Mouse (Mus musculus): ENCODE measurements around the gene Cyp2a22. TPM values are rescaled to one million over a fixed set of nuclear protein-coding genes. Genes with fewer than 3 reads are reported as not detected.
"Not testable (repeated sequence)": the region's sequence is repeated elsewhere in the genome, so short reads cannot be mapped to it uniquely, and the experiment has no call there.

Cyp2a22 gene
- not detected in 2 replicates for polyA plus RNA-seq (2015; fragmentation: Nextera tagmentation; extraction: Ambion mirVana)

- ATAC-seq (ENCODE audit: insufficient number of reproducible peaks, low FRiP score, low TSS enrichment, low read depth) = no peak
- WGBS = 77% methylated on average over 4 of the region's 4 CpGs
These were observed at the start of gene Cyp2a22 for GRCm38 (mm10) chr7:26939262-26939661. Cyp2a22 (minus strand) TSS chr7:26939384.

GRCm38 (mm10) chr7:26983151-26983550, 44.0 kb upstream of the Cyp2a22 start:
- H3K9me3 ChIP-seq (replicated peaks); ATAC-seq (ENCODE audit: insufficient number of reproducible peaks, low FRiP score, low TSS enrichment, low read depth); H3K27ac ChIP-seq (replicated peaks); H3K4me3 ChIP-seq (replicated peaks); H3K9ac ChIP-seq; H3K36me3 ChIP-seq; H3K4me2 ChIP-seq (replicated peaks); H3K4me1 ChIP-seq; H3K27me3 ChIP-seq: not testable (repeated sequence)
- WGBS = 16% methylated on average over 1 of the region's 1 CpGs

More at GRCm38 (mm10) chr7:26939262-26939661, at the start of gene Cyp2a22:
- H3K9ac ChIP-seq = no peak within 1 kb of the TSS
- H3K9me3 ChIP-seq (replicated peaks) = no peaks in the 10 kb centered on the region
- H3K4me1 ChIP-seq = no peaks in the 10 kb centered on the region
- H3K4me2 ChIP-seq (replicated peaks) = no peak within 1 kb of the TSS
- H3K27ac ChIP-seq (replicated peaks) = no peak within 1 kb of the TSS
- H3K4me3 ChIP-seq (replicated peaks) = no peak within 1 kb of the TSS
- H3K27me3 ChIP-seq = no peaks in the 10 kb centered on the region
- no peaks in the 10 kb centered on the region for H3K36me3 ChIP-seq

- H3K9ac ChIP-seq = no peak overlapping the region
- no peak for ATAC-seq (ENCODE audit: insufficient number of reproducible peaks, low FRiP score, low TSS enrichment, low read depth)
- no peaks in the 10 kb centered on the region for H3K9me3 ChIP-seq (replicated peaks)
- no peak overlapping the region for H3K4me2 ChIP-seq (replicated peaks)
- H3K4me3 ChIP-seq (replicated peaks) = no peak overlapping the region
- H3K27ac ChIP-seq (replicated peaks) = no peak overlapping the region
- no peaks in the 10 kb centered on the region for H3K4me1 ChIP-seq
- 8% methylated on average over 1 of the region's 1 CpGs for WGBS
- no peaks in the 10 kb centered on the region for H3K36me3 ChIP-seq
- no peaks in the 10 kb centered on the region for H3K27me3 ChIP-seq
These were observed 43.4 kb upstream of the Cyp2a22 start for GRCm38 (mm10) chr7:26982551-26982950.

- not testable (repeated sequence) for ATAC-seq (ENCODE audit: insufficient number of reproducible peaks, low FRiP score, low TSS enrichment, low read depth); H3K27ac ChIP-seq (replicated peaks); H3K4me3 ChIP-seq (replicated peaks); H3K9me3 ChIP-seq (replicated peaks); H3K4me1 ChIP-seq; H3K27me3 ChIP-seq; H3K4me2 ChIP-seq (replicated peaks); H3K36me3 ChIP-seq; H3K9ac ChIP-seq
- 69% methylated on average over 1 of the region's 1 CpGs for WGBS
These were observed 42.8 kb upstream of the Cyp2a22 start for GRCm38 (mm10) chr7:26981937-26982336.

GRCm38 (mm10) chr7:26981464-26981863, 42.3 kb upstream of the Cyp2a22 start:
- H3K9me3 ChIP-seq (replicated peaks); H3K4me3 ChIP-seq (replicated peaks); ATAC-seq (ENCODE audit: insufficient number of reproducible peaks, low FRiP score, low TSS enrichment, low read depth); H3K27me3 ChIP-seq; H3K27ac ChIP-seq (replicated peaks); H3K36me3 ChIP-seq; H3K4me2 ChIP-seq (replicated peaks); H3K9ac ChIP-seq; H3K4me1 ChIP-seq: not testable (repeated sequence)
- WGBS = 67% methylated on average over 2 of the region's 2 CpGs

- H3K9ac ChIP-seq; H3K4me1 ChIP-seq; H3K9me3 ChIP-seq (replicated peaks); H3K4me3 ChIP-seq (replicated peaks); H3K4me2 ChIP-seq (replicated peaks); ATAC-seq (ENCODE audit: insufficient number of reproducible peaks, low FRiP score, low TSS enrichment, low read depth); H3K27ac ChIP-seq (replicated peaks); H3K27me3 ChIP-seq; H3K36me3 ChIP-seq: not testable (repeated sequence)
- 59% methylated on average over 1 of the region's 1 CpGs for WGBS
These were observed 23.2 kb upstream of the Cyp2a22 start for GRCm38 (mm10) chr7:26962371-26962770.

- H3K4me2 ChIP-seq (replicated peaks); H3K27ac ChIP-seq (replicated peaks); H3K9ac ChIP-seq; H3K36me3 ChIP-seq; H3K27me3 ChIP-seq; H3K4me1 ChIP-seq; H3K4me3 ChIP-seq (replicated peaks); H3K9me3 ChIP-seq (replicated peaks); ATAC-seq (ENCODE audit: insufficient number of reproducible peaks, low FRiP score, low TSS enrichment, low read depth): not testable (repeated sequence)
- WGBS = 76% methylated on average over 2 of the region's 2 CpGs
These were observed 14.1 kb upstream of the Cyp2a22 start for GRCm38 (mm10) chr7:26953306-26953705.

- H3K27ac ChIP-seq (replicated peaks); H3K9me3 ChIP-seq (replicated peaks); H3K4me3 ChIP-seq (replicated peaks); H3K36me3 ChIP-seq; ATAC-seq (ENCODE audit: insufficient number of reproducible peaks, low FRiP score, low TSS enrichment, low read depth); H3K27me3 ChIP-seq; H3K9ac ChIP-seq; H3K4me1 ChIP-seq; H3K4me2 ChIP-seq (replicated peaks): not testable (repeated sequence)
- 84% methylated on average over 3 of the region's 3 CpGs for WGBS
These were observed 13.5 kb upstream of the Cyp2a22 start for GRCm38 (mm10) chr7:26952671-26953070.

GRCm38 (mm10) chr7:26941320-26941925, 2.2 kb upstream of the Cyp2a22 start:
- H3K27me3 ChIP-seq; ATAC-seq (ENCODE audit: insufficient number of reproducible peaks, low FRiP score, low TSS enrichment, low read depth); H3K4me2 ChIP-seq (replicated peaks); H3K4me3 ChIP-seq (replicated peaks); H3K9ac ChIP-seq; H3K27ac ChIP-seq (replicated peaks); H3K4me1 ChIP-seq; H3K36me3 ChIP-seq; H3K9me3 ChIP-seq (replicated peaks): not testable (repeated sequence)
- 42% methylated on average over 2 of the region's 2 CpGs for WGBS

GRCm38 (mm10) chr7:26917114-26917513, 22.1 kb downstream of the Cyp2a22 start:
- not testable (repeated sequence) for H3K4me1 ChIP-seq; H3K27ac ChIP-seq (replicated peaks); ATAC-seq (ENCODE audit: insufficient number of reproducible peaks, low FRiP score, low TSS enrichment, low read depth); H3K36me3 ChIP-seq; H3K27me3 ChIP-seq; H3K4me3 ChIP-seq (replicated peaks); H3K9ac ChIP-seq; H3K9me3 ChIP-seq (replicated peaks); H3K4me2 ChIP-seq (replicated peaks)
- WGBS = 67% methylated on average over 2 of the region's 2 CpGs

All from embryonic facial prominence, embryonic 15.5 days (tissue).